Mouse (Mus musculus) adrenal gland, postnatal 10 days (tissue): Measurements from ENCODE around the gene Slc15a1. TPM values are rescaled to one million over a fixed set of nuclear protein-coding genes. Genes with fewer than 3 reads are reported as not detected.
"Not testable (repeated sequence)": the region's sequence is repeated elsewhere in the genome, so short reads cannot be mapped to it uniquely, and the experiment has no call there.

Experiments
- DNase-seq: peaks from one replicate; pipeline ENCODE4 v3.0.0; 2021; ENCODE audit warnings: mixed read lengths
- total RNA-seq, 2 experiments: library from RNA; stranded (reverse); gene quantifications; 2 replicates each; pipeline ENCODE4 v1.2.3; 2021

Slc15a1 gene
- total RNA-seq, 2 experiments from 2014 or later = 0.09 to 0.36 TPM

- peak; percentile 75 for DNase-seq
These were observed 54.3 kb downstream of the Slc15a1 start for GRCm38 (mm10) chr14:121450504-121451423.

GRCm38 (mm10) chr14:121446951-121447350 is 58.1 kb downstream of the Slc15a1 start:
- no peak for DNase-seq

- peak; percentile 91 for DNase-seq
These were observed 59.9 kb downstream of the Slc15a1 start for GRCm38 (mm10) chr14:121445194-121445593.

GRCm38 (mm10) chr14:121440807-121441206 is 64.2 kb downstream of the Slc15a1 start:
- no peak for DNase-seq

- DNase-seq = peak; percentile 94
These were observed 68.0 kb downstream of the Slc15a1 start for GRCm38 (mm10) chr14:121437026-121437425.

GRCm38 (mm10) chr14:121436455-121436854 is 68.6 kb downstream of the Slc15a1 start:
- no peak for DNase-seq

- peak; percentile 56 for DNase-seq
These were observed 69.3 kb downstream of the Slc15a1 start for GRCm38 (mm10) chr14:121435794-121436193.

- DNase-seq = no peak
These were observed 73.8 kb downstream of the Slc15a1 start for GRCm38 (mm10) chr14:121431261-121431660.

- no peak for DNase-seq
These were observed 75.1 kb downstream of the Slc15a1 start for GRCm38 (mm10) chr14:121429854-121430535.

GRCm38 (mm10) chr14:121428148-121428547 is 76.9 kb downstream of the Slc15a1 start:
- DNase-seq = no peak

- DNase-seq = peak; percentile 15
These were observed 78.3 kb downstream of the Slc15a1 start for GRCm38 (mm10) chr14:121426743-121427142.

- peak; percentile 22 for DNase-seq
These were observed 79.9 kb downstream of the Slc15a1 start for GRCm38 (mm10) chr14:121425004-121425793.

GRCm38 (mm10) chr14:121423341-121423751 is 81.7 kb downstream of the Slc15a1 start:
- peak; percentile 18 for DNase-seq

- DNase-seq = peak; percentile 34
These were observed 82.2 kb downstream of the Slc15a1 start for GRCm38 (mm10) chr14:121422664-121423340.

- no peak for DNase-seq
These were observed 83.1 kb downstream of the Slc15a1 start for GRCm38 (mm10) chr14:121422000-121422399.

GRCm38 (mm10) chr14:121417594-121417993 is 87.5 kb downstream of the Slc15a1 start:
- DNase-seq = peak; percentile 82

- DNase-seq = no peak
These were observed 88.3 kb downstream of the Slc15a1 start for GRCm38 (mm10) chr14:121416626-121417319.

- no peak for DNase-seq
These were observed 90.3 kb downstream of the Slc15a1 start for GRCm38 (mm10) chr14:121414635-121415241.

- DNase-seq = not testable (repeated sequence)
These were observed 91.3 kb downstream of the Slc15a1 start for GRCm38 (mm10) chr14:121413726-121414125.
